Mouse (Mus musculus) left cerebral cortex, postnatal 25 days (tissue): ENCODE data around the gene Gm9964. TPM values are rescaled to one million over a fixed set of nuclear protein-coding genes. Genes with fewer than 3 reads are reported as not detected.
"Not testable (repeated sequence)": the region's sequence is repeated elsewhere in the genome, so short reads cannot be mapped to it uniquely, and the experiment has no call there.

Experiments used
- DNase-seq, 2 experiments: peaks; one replicate each; pipeline ENCODE4 v3.0.0; 2022; ENCODE audit warnings: low spot score in 2 of 2, mixed read lengths in 1 of 2
- intact Hi-C: fragments of 180-260 bp; cut with DNase I; formaldehyde crosslinking; loops from one replicate; pipeline ENCODE4 v1.15.1; 2025
- total RNA-seq, 2 experiments: library from RNA; stranded (reverse); gene quantifications; 2 replicates each; pipeline ENCODE4 v1.2.3; 2021

The Gm9964 gene
- total RNA-seq, 2 experiments from 2014 or later, result 0.53 TPM; not detected in 1

- DNase-seq, intact Hi-C loops: not testable (repeated sequence)
Observed at GRCm38 (mm10) chr11:79304245-79304644, 7.5 kb upstream of the Gm9964 start.

GRCm38 (mm10) chr11:79303109-79303508 is 6.4 kb upstream of the Gm9964 start:
- no peak for DNase-seq
- intact Hi-C loops, result no loop called here

- no peak for DNase-seq
Observed at GRCm38 (mm10) chr11:79299719-79300431, 3.2 kb upstream of the Gm9964 start.

GRCm38 (mm10) chr11:79296167-79296566 is 539 bp downstream of the Gm9964 start:
- DNase-seq, result peak; percentile 23 to 43
- intact Hi-C loops, result loop anchor here (1.0 to 5.0 kb wide), 3 partner anchors 72 to 264 kb away; no protein-coding TSS in a partner anchor

More at GRCm38 (mm10) chr11:79299719-79300431, 3.2 kb upstream of the Gm9964 start:
- intact Hi-C loops, result loop anchor here (5.0 kb wide), 2 partner anchors 97 to 268 kb away; no protein-coding TSS in a partner anchor

GRCm38 (mm10) chr11:79293971-79294370 is 2.7 kb downstream of the Gm9964 start:
- no peak for DNase-seq
- intact Hi-C loops, result loop anchor here (5.0 kb wide), 1 partner anchor 327 kb away; no protein-coding TSS in a partner anchor

GRCm38 (mm10) chr11:79293025-79293424 is 3.7 kb downstream of the Gm9964 start:
- no peak for DNase-seq
- intact Hi-C loops, result loop anchor here (5.0 kb wide), 1 partner anchor 326 kb away; no protein-coding TSS in a partner anchor

GRCm38 (mm10) chr11:79292130-79292529 is 4.6 kb downstream of the Gm9964 start:
- intact Hi-C loops, result loop anchor here (5.0 kb wide), 1 partner anchor 325 kb away; no protein-coding TSS in a partner anchor

GRCm38 (mm10) chr11:79291651-79292050 is 5.1 kb downstream of the Gm9964 start:
- no peak for DNase-seq
- intact Hi-C loops, result loop anchor here (5.0 kb wide), 1 partner anchor 324 kb away; no protein-coding TSS in a partner anchor

More at GRCm38 (mm10) chr11:79292130-79292529, 4.6 kb downstream of the Gm9964 start:
- no peak for DNase-seq

GRCm38 (mm10) chr11:79290473-79290872 is 6.2 kb downstream of the Gm9964 start:
- intact Hi-C loops, result loop anchor here (5.0 kb wide), 1 partner anchor 323 kb away; no protein-coding TSS in a partner anchor
- peak; percentile 20 to 33 for DNase-seq

GRCm38 (mm10) chr11:79288913-79289640 is 7.6 kb downstream of the Gm9964 start:
- DNase-seq, result no peak
- intact Hi-C loops, result no loop called here

GRCm38 (mm10) chr11:79288278-79288843 is 8.3 kb downstream of the Gm9964 start:
- intact Hi-C loops, result no loop called here

GRCm38 (mm10) chr11:79287447-79287846 is 9.3 kb downstream of the Gm9964 start:
- intact Hi-C loops, result no loop called here
- peak in 1 of 2 experiments; percentile 22 for DNase-seq

More at GRCm38 (mm10) chr11:79288278-79288843, 8.3 kb downstream of the Gm9964 start:
- DNase-seq, result no peak

- DNase-seq, result no peak
- intact Hi-C loops, result no loop called here
Observed at GRCm38 (mm10) chr11:79286305-79286799, 10.4 kb downstream of the Gm9964 start.

- DNase-seq, result no peak
- intact Hi-C loops, result no loop called here
Observed at GRCm38 (mm10) chr11:79283350-79284030, 13.2 kb downstream of the Gm9964 start.

- intact Hi-C loops, result no loop called here
Observed at GRCm38 (mm10) chr11:79281396-79281795, 15.3 kb downstream of the Gm9964 start.

GRCm38 (mm10) chr11:79279732-79280405 is 16.8 kb downstream of the Gm9964 start:
- intact Hi-C loops, result no loop called here

More at GRCm38 (mm10) chr11:79281396-79281795, 15.3 kb downstream of the Gm9964 start:
- DNase-seq, result no peak

GRCm38 (mm10) chr11:79273757-79274156 is 22.9 kb downstream of the Gm9964 start:
- DNase-seq, result no peak
- intact Hi-C loops, result no loop called here

More at GRCm38 (mm10) chr11:79279732-79280405, 16.8 kb downstream of the Gm9964 start:
- no peak for DNase-seq

- intact Hi-C loops, result no loop called here
- no peak for DNase-seq
Observed at GRCm38 (mm10) chr11:79273039-79273438, 23.7 kb downstream of the Gm9964 start.
